Mouse (Mus musculus) E14TG2a.4 (cell line): Measurements from ENCODE around the gene Slc9a2.

Source experiments
- CTCF ChIP-seq: conservative IDR thresholded peaks from 2 replicates; pipeline ENCODE4 v1.5.1; 2014; ENCODE audit warnings: low read length
- NANOG ChIP-seq: IDR thresholded peaks from 2 replicates; pipeline ENCODE4 v1.6.1; 2014; ENCODE audit warnings: borderline replicate concordance, low read length, mixed read lengths
- POU5F1 ChIP-seq: IDR thresholded peaks from 2 replicates; pipeline ENCODE4 v1.6.1; 2014; ENCODE audit warnings: low read length, borderline replicate concordance

GRCm38 (mm10) chr1:40677306-40677705 lies 3.1 kb upstream of the Slc9a2 start:
- TF ChIP-seq CTCF = no peak
- TF ChIP-seq POU5F1 = no peak
- no peak for TF ChIP-seq NANOG
